Mouse (Mus musculus): ENCODE measurements at regions not wholly inside any gene's neighbourhood (a gene's known extent, or its start where the extent isn't known, plus 50 kb on each side); places are given as distances from the start of the nearest gene placed in this dataset.
A peak's percentile ranks its signal among the peaks of the same experiment; 100 is the strongest.

GRCm38 (mm10) chr6:127298105-127298504 lies 146.1 kb upstream of the Ccnd2 start:
- DNase-seq (ENCODE audit: low spot score), result no peak

DNA sequence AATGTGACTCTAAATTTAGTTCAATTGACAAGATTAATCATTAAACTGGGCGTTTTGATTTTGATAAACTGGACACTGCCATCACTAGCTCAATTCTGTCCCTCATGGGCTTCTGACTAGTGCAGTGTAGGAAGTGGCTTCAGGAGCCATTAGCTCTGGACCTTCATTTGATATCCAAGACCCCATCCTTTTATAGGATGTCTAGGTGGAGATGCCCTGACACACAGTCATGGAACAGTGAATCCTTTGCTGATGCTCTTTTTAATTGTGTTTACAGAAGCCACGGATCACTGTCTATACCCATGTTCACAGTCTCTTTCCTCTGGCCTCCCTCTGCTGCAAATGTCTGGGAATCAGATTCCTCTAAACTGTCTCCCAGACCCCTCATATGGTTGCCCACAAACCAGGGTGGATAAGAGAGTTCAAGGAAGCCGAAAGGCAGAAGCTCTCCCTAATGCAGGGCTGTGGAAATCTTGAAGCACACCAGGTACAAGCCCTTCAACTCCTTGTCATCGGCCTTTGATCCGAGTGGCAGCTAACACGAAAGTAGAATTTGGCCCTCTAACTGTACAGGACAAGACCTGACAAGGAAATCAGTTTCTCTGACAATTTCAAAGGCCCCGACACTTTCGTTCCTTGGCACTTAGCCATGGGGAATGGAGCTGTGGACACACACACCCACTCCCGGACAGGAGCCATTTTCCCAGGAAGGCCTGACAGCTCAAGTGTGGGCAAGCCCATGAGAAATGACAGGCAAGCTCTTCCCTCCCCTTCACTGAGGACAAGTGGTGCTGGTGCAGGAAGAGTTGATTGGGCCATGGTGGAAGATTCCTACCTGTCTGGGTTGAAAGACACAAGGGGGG lies 135.2 kb upstream of the Parp11 start:
- no peak for DNase-seq (ENCODE audit: low spot score)

- DNase-seq (ENCODE audit: low spot score), result no peak
These were observed 129.3 kb upstream of the Parp11 start for GRCm38 (mm10) chr6:127317309-127317708.

DNA sequence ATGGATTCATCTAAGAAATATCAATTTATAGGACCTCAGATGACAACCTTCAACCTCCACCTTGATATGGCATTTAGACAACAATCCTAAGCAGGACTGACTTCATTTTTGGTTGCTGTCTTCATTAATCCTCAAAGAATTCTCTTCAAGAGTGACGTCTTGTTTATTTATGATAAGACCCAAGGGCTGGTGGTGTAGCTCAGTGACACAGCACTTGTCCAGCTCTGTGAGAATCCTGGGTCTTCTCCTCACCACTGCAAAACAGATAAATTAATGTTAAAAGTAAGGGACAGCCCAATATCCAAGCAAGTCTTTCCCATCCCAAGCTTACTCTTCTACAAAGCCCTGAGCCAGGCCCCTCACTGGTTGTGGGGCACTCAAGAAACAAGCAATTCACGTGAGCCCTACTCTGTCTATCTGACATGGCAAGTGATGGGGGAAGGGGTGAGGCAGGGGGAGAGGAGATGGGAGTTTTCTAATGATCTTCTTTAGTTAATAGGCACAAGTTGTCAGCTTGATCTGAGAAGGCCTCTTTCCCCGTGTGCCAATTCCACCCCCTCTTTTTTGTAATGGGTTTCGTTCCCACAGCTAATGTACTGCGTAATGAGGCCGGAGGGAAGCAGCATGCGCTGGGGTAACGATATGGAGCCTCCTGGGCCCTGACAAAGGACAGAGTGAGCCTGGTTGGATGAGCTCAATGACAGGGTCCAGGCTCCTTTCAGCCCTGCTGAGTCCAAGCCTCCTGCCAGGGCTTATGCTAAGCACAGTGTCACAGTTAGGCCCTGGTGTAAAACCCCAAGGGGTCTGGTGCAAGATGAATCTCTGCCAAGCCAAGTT lies 127.7 kb upstream of the Parp11 start:
- no peak for DNase-seq (ENCODE audit: low spot score)

- no peak for DNase-seq (ENCODE audit: low spot score)
These were observed 126.0 kb upstream of the Parp11 start for GRCm38 (mm10) chr6:127320600-127320999.

- no peak for DNase-seq (ENCODE audit: low spot score)
These were observed 125.6 kb upstream of the Parp11 start for GRCm38 (mm10) chr6:127321031-127321430.

DNA sequence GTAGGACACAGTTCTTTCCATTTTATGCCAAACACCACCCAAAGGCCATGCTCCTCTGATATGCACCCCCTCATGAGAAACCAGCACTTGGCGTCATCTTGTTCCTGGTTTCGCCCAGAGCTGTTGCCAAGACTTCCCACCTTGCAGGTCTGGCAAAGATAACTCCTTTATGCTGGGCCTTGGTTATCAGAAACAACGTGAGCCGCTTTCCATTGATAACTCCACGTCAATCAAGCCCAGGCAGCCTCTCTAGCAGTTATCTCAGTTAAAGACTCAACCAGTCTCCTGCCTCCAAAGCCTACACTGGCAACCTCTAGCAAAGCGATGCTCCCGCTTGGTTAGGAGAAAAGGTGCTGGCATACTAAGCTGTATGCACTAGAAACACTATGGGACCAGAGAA lies 124.2 kb upstream of the Parp11 start:
- DNase-seq (ENCODE audit: low spot score), result no peak

GRCm38 (mm10) chr6:127324984-127325383 lies 121.7 kb upstream of the Parp11 start:
- peak; percentile 85 for DNase-seq (ENCODE audit: low spot score)

DNA sequence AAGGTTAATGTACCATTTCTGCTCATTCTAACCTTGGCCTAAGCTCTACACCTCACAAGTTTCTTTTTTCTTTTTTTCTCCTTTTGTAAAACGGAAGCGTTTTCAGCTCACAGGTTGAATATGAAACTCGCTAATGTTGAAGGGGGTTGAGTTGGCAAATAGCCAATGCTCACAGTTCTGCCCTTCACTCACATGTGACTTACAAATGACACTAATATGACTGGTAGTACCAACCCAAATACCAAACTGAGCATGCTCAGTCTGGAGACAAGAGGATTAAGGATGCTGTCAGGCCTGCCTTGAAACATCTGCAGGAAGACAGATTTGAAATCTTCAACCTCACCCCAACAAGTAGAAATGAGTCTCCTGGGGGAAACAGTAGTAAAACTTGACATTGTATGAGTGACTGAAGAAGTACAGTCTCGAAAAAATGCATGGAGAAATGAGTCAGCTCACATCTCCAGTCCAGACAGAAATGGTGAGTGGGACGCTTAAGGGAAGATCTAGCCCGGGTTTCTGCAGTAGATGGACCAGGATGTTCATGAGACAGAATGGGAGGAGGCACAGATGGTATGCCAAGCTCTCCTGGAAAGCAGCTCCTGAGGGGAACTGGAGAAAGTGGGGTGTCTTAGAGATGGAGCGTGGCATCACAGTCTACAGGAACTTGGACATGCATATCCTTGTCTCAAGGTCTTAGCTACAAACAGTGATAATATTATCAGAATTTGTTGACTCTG lies 120.9 kb upstream of the Parp11 start:
- no peak for DNase-seq (ENCODE audit: low spot score)

DNA sequence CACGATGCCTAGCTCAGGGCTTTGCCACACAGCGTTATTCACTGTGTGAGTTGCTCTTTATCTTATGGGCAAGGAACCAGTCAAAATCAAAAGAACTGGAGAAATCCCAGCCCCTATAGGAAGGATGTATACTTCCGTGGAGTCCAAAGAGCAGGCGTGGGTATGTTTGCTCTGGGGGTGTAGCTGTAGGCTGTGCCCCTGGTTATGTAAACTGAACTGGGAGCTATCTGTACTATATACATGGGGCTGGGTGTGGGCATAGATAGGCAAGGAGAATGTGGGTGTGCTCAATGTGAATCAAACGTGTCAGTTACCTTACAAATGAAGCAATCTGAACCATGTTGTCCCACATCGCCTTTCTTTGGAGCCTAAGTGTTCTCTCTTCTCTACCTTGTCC lies 120.3 kb upstream of the Parp11 start:
- DNase-seq (ENCODE audit: low spot score), result no peak

- peak; percentile 25 for DNase-seq (ENCODE audit: low spot score)
These were observed 117.2 kb upstream of the Parp11 start for GRCm38 (mm10) chr6:127329191-127330014.

- DNase-seq (ENCODE audit: low spot score), result peak; percentile 80
These were observed 116.5 kb upstream of the Parp11 start for GRCm38 (mm10) chr6:127330015-127330705.

DNA sequence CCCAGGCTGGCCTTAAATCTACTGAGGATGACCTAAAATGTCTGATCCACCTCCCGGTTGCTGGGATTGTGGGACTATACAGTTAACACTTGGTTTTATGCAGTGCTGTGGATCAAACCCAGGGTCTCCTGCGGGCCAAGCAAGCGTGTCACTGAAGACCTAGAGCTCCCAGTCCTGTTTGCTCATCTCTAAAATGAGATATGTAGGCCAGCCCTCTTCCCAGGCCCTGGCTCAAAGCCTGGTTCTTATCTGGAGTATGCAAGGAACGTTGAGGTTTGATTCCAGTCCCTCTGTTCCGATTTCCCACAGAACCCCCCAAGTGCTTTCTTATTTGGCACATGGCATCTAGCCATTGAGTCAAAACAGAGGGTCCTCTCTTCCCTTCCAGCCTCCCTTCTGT lies 115.5 kb upstream of the Parp11 start:
- DNase-seq (ENCODE audit: low spot score), result no peak

- peak; percentile 44 for DNase-seq (ENCODE audit: low spot score)
These were observed 112.4 kb upstream of the Parp11 start for GRCm38 (mm10) chr6:127334256-127334655.

DNA sequence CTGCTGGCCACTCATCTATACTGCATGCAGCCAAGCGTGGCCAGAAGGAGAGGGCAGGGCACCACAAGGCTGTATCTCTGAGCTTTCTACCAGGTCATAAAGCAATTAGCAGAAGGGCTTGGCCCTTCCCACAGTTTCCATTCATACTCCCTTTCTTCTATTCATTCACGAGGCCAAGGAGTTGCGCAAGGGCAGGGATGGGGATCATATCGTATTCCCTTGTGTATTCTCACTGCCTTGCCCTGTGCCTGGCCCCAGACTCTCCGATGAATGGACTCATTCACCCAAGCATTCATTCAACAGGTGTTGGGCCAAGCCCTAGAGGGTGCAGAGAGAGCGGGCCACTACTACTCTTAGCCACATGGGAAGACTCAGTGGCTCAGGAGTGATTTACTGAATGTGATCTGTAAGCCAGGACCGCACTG lies 111.2 kb upstream of the Parp11 start:
- DNase-seq (ENCODE audit: low spot score), result peak; percentile 82

- no peak for DNase-seq (ENCODE audit: low spot score)
These were observed 110.5 kb upstream of the Parp11 start for GRCm38 (mm10) chr6:127335996-127336660.

- DNase-seq (ENCODE audit: low spot score), result no peak
These were observed 109.8 kb upstream of the Parp11 start for GRCm38 (mm10) chr6:127336681-127337397.

GRCm38 (mm10) chr6:127337398-127337871 lies 109.2 kb upstream of the Parp11 start:
- DNase-seq (ENCODE audit: low spot score), result peak; percentile 26

DNA sequence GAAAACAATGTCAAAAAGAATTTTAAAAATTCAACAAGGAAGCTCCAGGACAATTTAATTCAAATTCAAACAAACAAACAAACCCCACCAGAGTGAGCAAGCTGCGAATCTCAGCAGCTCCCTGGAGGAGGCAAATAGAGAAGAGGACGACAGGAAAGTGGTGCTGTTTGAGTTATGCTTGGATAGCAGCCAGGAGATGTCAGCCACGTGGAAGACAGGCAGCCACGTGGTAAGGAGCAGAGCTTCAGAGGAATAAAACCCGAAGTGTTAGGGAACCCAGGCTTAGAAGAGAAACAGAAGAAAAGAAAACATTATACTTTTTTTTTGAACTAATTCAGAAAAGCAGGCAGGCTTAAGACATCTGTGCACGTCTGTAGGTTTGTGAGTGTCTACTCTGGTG lies 108.2 kb upstream of the Parp11 start:
- DNase-seq (ENCODE audit: low spot score), result peak; percentile 42

All from adipocyte (in vitro differentiated cells).